Mouse (Mus musculus): ENCODE data around the gene Cldnd1. TPM values are rescaled to one million over a fixed set of nuclear protein-coding genes. Genes with fewer than 3 reads are reported as not detected.

The Cldnd1 gene
- polyA plus RNA-seq, 1 experiment from 2014 or later, result 104 TPM

- no peak overlapping the region for H3K4me3 ChIP-seq
- 100% methylated on average over 1 of the region's 1 CpGs for WGBS
- H3K27ac ChIP-seq (replicated peaks), result no peak overlapping the region
- no peaks in the 10 kb centered on the region for H3K9me3 ChIP-seq (replicated peaks)
- no peaks in the 10 kb centered on the region for H3K27me3 ChIP-seq (ENCODE audit: low read depth, poor library complexity, severe bottlenecking)
- H3K36me3 ChIP-seq, result no peaks in the 10 kb centered on the region
- no peaks in the 10 kb centered on the region for H3K4me1 ChIP-seq
- no peak for DNase-seq (ENCODE audit: low spot score)
These were observed 30.4 kb upstream of the Cldnd1 start for GRCm38 (mm10) chr16:58697261-58697660.

- H3K27me3 ChIP-seq (ENCODE audit: low read depth, poor library complexity, severe bottlenecking), result no peaks in the 10 kb centered on the region
- no peak overlapping the region for H3K4me3 ChIP-seq
- no peaks in the 10 kb centered on the region for H3K4me1 ChIP-seq
- 85% methylated on average over 6 of the region's 6 CpGs for WGBS
- H3K36me3 ChIP-seq, result no peaks in the 10 kb centered on the region
- no peak overlapping the region for H3K27ac ChIP-seq (replicated peaks)
- no peak for DNase-seq (ENCODE audit: low spot score)
- H3K9me3 ChIP-seq (replicated peaks), result no peaks in the 10 kb centered on the region
These were observed 27.5 kb upstream of the Cldnd1 start for GRCm38 (mm10) chr16:58700174-58700573.

GRCm38 (mm10) chr16:58700816-58701424 lies 26.8 kb upstream of the Cldnd1 start:
- no peak for DNase-seq (ENCODE audit: low spot score)
- H3K27ac ChIP-seq (replicated peaks), result no peak overlapping the region
- no peaks in the 10 kb centered on the region for H3K9me3 ChIP-seq (replicated peaks)
- no peaks in the 10 kb centered on the region for H3K4me1 ChIP-seq
- WGBS, result 87% methylated on average over 12 of the region's 12 CpGs
- H3K27me3 ChIP-seq (ENCODE audit: low read depth, poor library complexity, severe bottlenecking), result no peaks in the 10 kb centered on the region
- H3K4me3 ChIP-seq, result no peak overlapping the region
- no peaks in the 10 kb centered on the region for H3K36me3 ChIP-seq

DNA sequence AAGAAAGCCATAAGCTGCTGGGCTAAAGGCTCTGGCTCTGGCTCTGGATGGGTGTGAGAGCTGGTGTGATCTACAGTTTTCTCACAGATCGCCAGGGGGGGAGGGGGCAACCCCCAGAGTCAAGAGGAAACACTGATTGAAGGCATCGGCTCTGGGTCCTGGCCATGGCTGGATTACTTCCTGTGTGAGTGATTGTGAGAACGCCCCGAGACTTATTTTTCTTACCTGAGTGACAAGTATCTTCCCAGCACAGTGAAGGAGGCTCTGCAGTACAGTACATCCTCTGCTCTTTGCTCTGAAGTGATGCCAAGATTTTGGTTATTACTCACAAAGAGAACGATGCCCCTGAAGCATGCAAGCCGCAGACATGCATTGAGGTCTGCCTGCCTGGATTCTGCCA lies 25.9 kb upstream of the Cldnd1 start:
- no peak overlapping the region for H3K27ac ChIP-seq (replicated peaks)
- no peak overlapping the region for H3K4me3 ChIP-seq
- no peaks in the 10 kb centered on the region for H3K4me1 ChIP-seq
- no peaks in the 10 kb centered on the region for H3K9me3 ChIP-seq (replicated peaks)
- H3K36me3 ChIP-seq, result no peaks in the 10 kb centered on the region
- no peak for DNase-seq (ENCODE audit: low spot score)
- H3K27me3 ChIP-seq (ENCODE audit: low read depth, poor library complexity, severe bottlenecking), result no peaks in the 10 kb centered on the region
- WGBS, result 73% methylated on average over 6 of the region's 6 CpGs

- WGBS, result 91% methylated on average over 10 of the region's 10 CpGs
These were observed 25.3 kb upstream of the Cldnd1 start for GRCm38 (mm10) chr16:58702329-58702932.

GRCm38 (mm10) chr16:58703382-58704124 lies 24.2 kb upstream of the Cldnd1 start:
- Histone ChIP-seq H3K36me3 (no peaks in the 10 kb centered on the region), H3K4me1 (no peaks in the 10 kb centered on the region), H3K4me3 (no peak overlapping the region), H3K27me3 (ENCODE audit: low read depth, poor library complexity, severe bottlenecking) (no peaks in the 10 kb centered on the region), H3K9me3 (replicated peaks) (no peaks in the 10 kb centered on the region), H3K27ac (replicated peaks) (no peak overlapping the region)
- WGBS, result 61% methylated on average over 10 of the region's 10 CpGs
- no peak for DNase-seq (ENCODE audit: low spot score)

More at GRCm38 (mm10) chr16:58702329-58702932, 25.3 kb upstream of the Cldnd1 start:
- DNase-seq (ENCODE audit: low spot score), result no peak
- Histone ChIP-seq H3K9me3 (replicated peaks) (no peaks in the 10 kb centered on the region), H3K36me3 (no peaks in the 10 kb centered on the region), H3K27ac (replicated peaks) (no peak overlapping the region), H3K27me3 (ENCODE audit: low read depth, poor library complexity, severe bottlenecking) (no peaks in the 10 kb centered on the region), H3K4me3 (no peak overlapping the region), H3K4me1 (no peaks in the 10 kb centered on the region)

GRCm38 (mm10) chr16:58704999-58705398 lies 22.7 kb upstream of the Cldnd1 start:
- Histone ChIP-seq H3K4me3 (no peak overlapping the region), H3K27me3 (ENCODE audit: low read depth, poor library complexity, severe bottlenecking) (no peaks in the 10 kb centered on the region), H3K27ac (replicated peaks) (no peak overlapping the region), H3K36me3 (no peaks in the 10 kb centered on the region), H3K9me3 (replicated peaks) (no peaks in the 10 kb centered on the region), H3K4me1 (no peaks in the 10 kb centered on the region)
- no peak for DNase-seq (ENCODE audit: low spot score)

- Histone ChIP-seq H3K27me3 (ENCODE audit: low read depth, poor library complexity, severe bottlenecking) (no peaks in the 10 kb centered on the region), H3K4me1 (no peaks in the 10 kb centered on the region), H3K36me3 (no peaks in the 10 kb centered on the region), H3K27ac (replicated peaks) (no peak overlapping the region), H3K9me3 (replicated peaks) (no peaks in the 10 kb centered on the region), H3K4me3 (no peak overlapping the region)
- 95% methylated on average over 4 of the region's 4 CpGs for WGBS
- DNase-seq (ENCODE audit: low spot score), result no peak
These were observed 20.3 kb upstream of the Cldnd1 start for GRCm38 (mm10) chr16:58707276-58707905.

GRCm38 (mm10) chr16:58708601-58709475 lies 18.9 kb upstream of the Cldnd1 start:
- Histone ChIP-seq H3K27me3 (ENCODE audit: low read depth, poor library complexity, severe bottlenecking) (no peaks in the 10 kb centered on the region), H3K4me1 (no peaks in the 10 kb centered on the region), H3K9me3 (replicated peaks) (no peaks in the 10 kb centered on the region), H3K4me3 (no peak overlapping the region), H3K36me3 (no peaks in the 10 kb centered on the region), H3K27ac (replicated peaks) (no peak overlapping the region)
- no peak for DNase-seq (ENCODE audit: low spot score)
- WGBS, result 79% methylated on average over 3 of the region's 3 CpGs

DNA sequence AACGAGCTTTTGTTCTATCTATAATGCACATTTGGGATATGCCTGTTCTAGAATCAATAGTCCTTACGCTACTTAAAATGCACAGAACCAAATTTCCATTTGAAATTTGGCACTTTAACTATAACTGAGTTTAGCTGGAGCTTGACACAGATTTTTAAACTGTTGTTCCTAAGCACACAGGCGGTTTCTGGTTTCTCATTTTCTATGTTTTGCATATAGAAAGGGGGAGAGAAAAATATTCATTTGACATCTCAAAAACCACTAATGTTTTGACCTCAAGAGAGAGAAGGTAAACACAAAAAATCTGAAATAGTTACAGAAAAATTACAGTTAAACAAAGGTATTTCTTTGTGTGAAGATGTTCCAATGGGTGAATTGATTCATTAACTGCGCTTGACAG lies 18.2 kb upstream of the Cldnd1 start:
- no peak for DNase-seq (ENCODE audit: low spot score)
- H3K27ac ChIP-seq (replicated peaks), result no peak overlapping the region
- 80% methylated on average over 4 of the region's 4 CpGs for WGBS
- no peak overlapping the region for H3K4me3 ChIP-seq
- H3K9me3 ChIP-seq (replicated peaks), result no peaks in the 10 kb centered on the region
- no peaks in the 10 kb centered on the region for H3K27me3 ChIP-seq (ENCODE audit: low read depth, poor library complexity, severe bottlenecking)
- no peaks in the 10 kb centered on the region for H3K36me3 ChIP-seq
- H3K4me1 ChIP-seq, result no peaks in the 10 kb centered on the region

GRCm38 (mm10) chr16:58712221-58712620 lies 15.5 kb upstream of the Cldnd1 start:
- Histone ChIP-seq H3K27me3 (ENCODE audit: low read depth, poor library complexity, severe bottlenecking) (no peaks in the 10 kb centered on the region), H3K36me3 (no peaks in the 10 kb centered on the region), H3K27ac (replicated peaks) (no peak overlapping the region), H3K4me1 (no peaks in the 10 kb centered on the region), H3K9me3 (replicated peaks) (no peaks in the 10 kb centered on the region), H3K4me3 (no peak overlapping the region)
- no peak for DNase-seq (ENCODE audit: low spot score)
- WGBS, result 80% methylated on average over 8 of the region's 8 CpGs

DNA sequence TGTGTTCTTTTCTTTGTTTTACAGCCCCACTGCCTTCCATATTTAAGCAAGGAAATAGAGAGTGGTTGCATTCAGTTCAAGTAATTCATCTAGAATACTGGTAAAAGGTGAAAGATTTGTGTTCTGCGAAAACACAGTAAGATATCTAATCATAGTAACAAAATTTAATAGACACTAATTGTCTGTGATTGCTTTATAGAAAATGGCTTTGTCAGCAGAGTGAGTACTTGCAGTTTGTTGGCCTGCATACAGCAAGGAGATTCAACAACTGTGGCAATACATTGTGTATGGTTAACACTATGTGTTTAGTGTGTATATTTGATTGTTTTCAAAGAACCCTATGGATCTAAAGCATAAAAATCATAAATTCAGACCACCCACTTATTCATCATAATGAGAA lies 14.6 kb upstream of the Cldnd1 start:
- DNase-seq (ENCODE audit: low spot score), result no peak
- Histone ChIP-seq H3K4me1 (peaks cover 3% of the 10 kb centered on the region; the same call in 1 of the 2 replicates), H3K36me3 (no peaks in the 10 kb centered on the region), H3K9me3 (replicated peaks) (no peaks in the 10 kb centered on the region), H3K4me3 (no peak overlapping the region), H3K27me3 (ENCODE audit: low read depth, poor library complexity, severe bottlenecking) (no peaks in the 10 kb centered on the region), H3K27ac (replicated peaks) (no peak overlapping the region)
- WGBS, result 91% methylated on average over 1 of the region's 1 CpGs
